Mouse (Mus musculus): Measurements from ENCODE around the gene Trp53bp2.

GRCm38 (mm10) chr1:182362703-182363102, 46.3 kb upstream of the Trp53bp2 start:
- TF ChIP-seq POLR2A (IDR thresholded peaks at IDR 0.05; ENCODE audit: low read depth, low read length) (no peak), CTCF (IDR thresholded peaks at IDR 0.05; ENCODE audit: borderline replicate concordance, insufficient read depth, low read length) (no peak)

All from embryonic fibroblast, embryonic 13.5 days (primary cell).